Mouse (Mus musculus) liver, postnatal 0 days (tissue): ENCODE data around the gene Lamp3.

Experiments used
- CTCF ChIP-seq: sonication (generic); IDR thresholded peaks from 2 replicates; pipeline ENCODE4 v1.5.1; 2016; ENCODE audit warnings: antibody characterized with exemption, low read depth
- EP300 ChIP-seq: IDR thresholded peaks from 2 replicates; pipeline ENCODE4 v1.6.1; 2016; ENCODE audit warnings: antibody characterized with exemption, low read depth, mild to moderate bottlenecking

DNA sequence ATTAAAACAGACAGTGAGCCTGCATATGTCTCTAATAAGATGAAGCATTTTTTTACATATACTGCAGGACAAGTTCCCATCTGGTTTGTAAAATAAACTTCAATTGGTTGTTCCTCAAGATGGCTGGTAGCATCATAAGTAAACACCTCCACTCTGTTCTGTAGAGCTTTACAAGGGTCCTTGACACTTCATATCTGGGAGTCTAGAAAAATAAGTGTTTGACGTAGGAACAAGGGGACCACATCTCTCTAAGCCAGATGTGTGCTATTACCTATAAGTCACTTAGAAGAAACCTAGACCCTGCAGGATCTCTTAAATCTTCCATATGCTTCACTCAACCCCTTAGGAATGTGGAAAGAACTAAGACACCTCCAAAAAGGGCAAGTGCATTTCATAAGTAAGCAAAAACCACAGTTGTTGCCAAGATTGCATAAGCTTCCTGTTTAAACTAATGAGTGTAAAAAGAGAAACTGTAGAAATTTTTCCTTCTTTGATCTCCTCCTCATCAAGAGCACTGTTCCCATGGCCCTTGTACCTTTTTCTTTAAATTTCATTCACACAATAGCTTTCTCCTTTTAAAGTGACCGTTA, 35.3 kb downstream of the Lamp3 start:
- TF ChIP-seq CTCF (no peak), EP300 (no peak)
